Mouse (Mus musculus) kidney, postnatal 4 days (tissue): Measurements from ENCODE around the gene Mecom.

ENCODE experiments used
- DNase-seq, 2 experiments: peaks; one replicate each; pipeline ENCODE4 v3.0.0; 2021; ENCODE audit warnings: mixed read lengths in 2 of 2

The Mecom gene

DNA sequence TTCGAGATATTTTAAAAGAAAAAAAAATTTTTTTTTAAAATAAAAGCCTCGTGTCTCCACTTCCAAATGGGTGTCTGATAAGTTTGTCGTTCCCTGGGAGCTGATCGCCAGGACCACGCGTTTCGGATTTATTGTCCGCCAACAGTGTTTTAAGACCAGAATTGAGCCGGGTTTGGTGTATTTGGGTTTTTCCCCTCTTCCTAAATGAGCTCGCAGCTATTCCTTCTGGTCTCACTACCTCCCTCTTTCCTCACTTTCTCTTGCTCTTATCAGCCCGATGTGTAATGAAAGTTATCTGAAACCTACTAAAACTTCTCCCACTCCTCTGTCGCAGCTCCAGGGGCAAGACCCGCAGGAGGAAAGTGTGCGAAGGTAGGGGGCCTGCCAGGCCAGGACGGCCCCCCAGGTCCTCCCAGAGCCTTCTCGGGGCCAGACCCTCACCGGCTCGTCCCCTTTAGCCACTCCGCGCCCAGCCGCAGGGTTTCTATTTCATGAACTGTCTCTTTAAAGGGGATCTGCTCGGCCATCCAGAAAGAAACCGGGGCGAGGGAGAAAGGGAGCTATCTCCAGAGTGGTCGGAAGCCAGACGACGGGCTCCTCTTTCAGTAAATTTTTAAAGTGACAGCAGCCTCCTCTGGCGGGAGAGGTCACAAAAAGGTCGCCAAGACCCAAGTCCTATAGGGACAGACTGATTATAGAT, 535.0 kb downstream of the Mecom start:
- peak; percentile 74 to 83 for DNase-seq

- peak; percentile 59 to 72 for DNase-seq
Measured at GRCm38 (mm10) chr3:30012150-30012549, 535.7 kb downstream of the Mecom start.

- DNase-seq: no peak
Measured at GRCm38 (mm10) chr3:30011712-30012111, 536.1 kb downstream of the Mecom start.

DNA sequence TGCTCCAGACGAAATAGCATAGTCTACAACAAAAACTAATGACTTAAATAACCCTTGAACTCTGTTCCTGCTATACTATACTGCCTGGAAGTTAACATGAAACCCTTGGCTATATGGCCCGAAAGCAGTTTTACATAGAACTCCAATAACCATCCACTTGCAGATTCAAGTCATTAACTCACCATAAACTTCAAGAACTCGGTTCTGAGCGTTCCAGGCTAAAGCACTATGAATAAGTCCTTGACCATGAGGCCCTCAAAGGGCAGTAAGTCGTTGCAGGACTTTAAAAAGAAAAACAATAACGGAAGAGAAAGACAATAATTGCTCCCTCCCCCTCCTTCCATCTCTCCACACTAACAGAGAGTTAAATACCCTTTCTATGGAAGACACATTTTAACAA, 536.9 kb downstream of the Mecom start:
- DNase-seq: no peak

DNA sequence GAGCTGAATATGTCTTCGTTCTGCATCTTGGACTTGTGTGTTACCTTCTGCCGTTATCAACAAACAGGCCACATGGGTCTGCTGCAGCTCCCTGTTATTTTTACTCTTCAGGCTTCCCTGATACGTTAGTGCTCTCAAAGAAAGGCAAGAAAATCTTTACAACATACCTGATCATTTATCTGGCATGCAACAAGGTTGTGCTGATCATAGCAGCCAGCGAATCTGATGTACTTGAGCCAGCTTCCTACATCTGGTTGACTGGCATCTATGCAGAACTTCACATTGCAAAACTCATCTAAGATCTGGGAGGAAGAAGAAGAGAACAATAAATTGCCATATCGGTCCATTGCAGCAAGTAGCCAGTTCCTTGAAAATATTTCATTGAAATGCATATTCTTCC, 538.2 kb downstream of the Mecom start:
- no peak for DNase-seq

DNA sequence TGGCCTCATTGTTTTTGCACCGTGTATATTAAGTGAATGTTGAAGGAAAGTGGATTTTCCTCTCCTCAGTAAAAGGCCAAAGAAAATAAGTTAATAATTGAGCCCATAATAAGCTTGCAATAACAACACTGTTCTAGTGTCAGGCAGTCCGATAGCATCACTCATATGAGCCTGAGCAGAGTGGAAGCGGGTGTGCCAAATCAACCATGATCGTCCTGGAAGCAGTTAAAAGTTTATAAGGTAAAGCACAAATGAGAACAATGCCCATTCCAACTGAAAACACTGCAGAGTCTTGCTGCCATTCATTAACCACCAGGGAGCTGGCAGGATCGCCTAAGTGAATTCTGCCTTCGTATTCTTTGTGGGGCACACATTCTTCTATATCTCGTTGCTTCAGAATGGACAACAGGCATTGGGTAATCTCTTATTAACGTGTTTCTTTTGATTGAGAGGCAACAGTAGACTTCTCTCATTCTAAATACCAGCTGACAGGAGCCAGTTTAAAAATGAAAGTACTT, 542.9 kb downstream of the Mecom start:
- DNase-seq: peak in 1 of 2 experiments; percentile 48

GRCm38 (mm10) chr3:30000260-30000659, 547.5 kb downstream of the Mecom start:
- DNase-seq: no peak

GRCm38 (mm10) chr3:29999035-29999434, 548.8 kb downstream of the Mecom start:
- DNase-seq: no peak

DNA sequence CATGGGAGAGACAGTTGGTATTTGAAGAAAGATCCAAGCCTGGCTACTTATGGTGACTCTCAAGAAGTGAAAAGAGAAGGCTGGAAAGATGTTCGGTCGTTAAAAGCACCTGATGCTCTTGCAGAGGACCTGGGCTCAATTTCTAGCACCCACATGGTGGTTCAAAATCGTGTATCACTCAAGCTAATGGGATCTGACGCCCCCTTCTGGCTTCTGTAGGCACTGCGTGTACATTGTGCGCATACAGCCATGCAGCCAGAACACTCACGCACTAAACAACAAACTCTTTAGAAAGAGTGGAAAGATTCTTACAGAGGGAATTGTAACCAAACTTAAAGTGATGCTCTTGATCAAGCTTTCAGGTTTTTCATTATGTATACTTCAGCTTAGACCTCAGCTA, 550.7 kb downstream of the Mecom start:
- DNase-seq: no peak

- DNase-seq: no peak
Measured at GRCm38 (mm10) chr3:29993346-29993745, 554.5 kb downstream of the Mecom start.

GRCm38 (mm10) chr3:29991523-29991922, 556.3 kb downstream of the Mecom start:
- no peak for DNase-seq

DNA sequence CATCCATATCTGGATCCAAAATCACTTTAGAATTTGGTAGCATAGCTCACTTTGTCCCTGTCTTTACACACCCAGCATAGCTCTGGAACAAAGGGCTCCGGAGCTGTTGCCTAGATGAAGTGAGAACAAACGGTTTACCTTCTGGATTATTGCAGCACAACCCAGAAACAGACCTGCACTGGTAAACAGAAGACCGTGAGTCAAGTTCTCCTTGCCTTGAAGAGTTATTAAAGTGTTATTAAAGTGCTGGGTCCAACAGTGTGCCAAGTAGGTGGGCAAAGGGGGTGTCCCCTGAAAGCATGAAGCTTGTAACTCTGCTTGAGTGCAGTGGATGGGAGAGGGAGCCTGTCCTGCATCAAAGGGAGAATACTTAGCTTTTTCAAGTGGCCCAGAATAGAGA, 563.4 kb downstream of the Mecom start:
- DNase-seq: no peak

- DNase-seq: no peak
Measured at GRCm38 (mm10) chr3:29981259-29981910, 566.4 kb downstream of the Mecom start.

- no peak for DNase-seq
Measured at GRCm38 (mm10) chr3:29980531-29980930, 567.3 kb downstream of the Mecom start.

GRCm38 (mm10) chr3:29976580-29976979, 571.2 kb downstream of the Mecom start:
- no peak for DNase-seq

DNA sequence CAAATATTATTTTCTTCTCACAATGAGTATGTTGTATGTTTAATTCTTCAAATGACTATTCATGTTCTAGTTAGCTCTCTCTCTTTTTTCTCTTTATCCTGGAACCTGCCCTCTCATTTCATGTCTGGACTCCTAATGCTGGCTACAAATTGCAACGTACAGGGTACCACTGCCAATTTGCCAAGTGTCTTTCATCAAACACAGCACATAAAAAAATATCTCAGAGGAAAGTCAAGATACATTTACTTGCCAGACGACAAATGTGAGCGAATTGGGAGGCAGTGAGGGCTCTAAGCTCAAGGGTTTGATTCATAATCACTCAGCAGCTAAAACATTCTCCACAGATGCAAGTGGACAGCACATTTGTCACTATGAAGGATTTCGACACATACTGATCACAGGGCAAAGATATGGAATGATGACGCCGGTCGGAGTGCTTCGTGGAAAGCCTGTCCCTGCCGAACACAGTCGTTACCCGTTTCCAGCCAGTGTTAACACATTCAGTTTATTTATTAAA, 579.3 kb downstream of the Mecom start:
- DNase-seq: no peak

- DNase-seq: no peak
Measured at GRCm38 (mm10) chr3:29963953-29964352, 583.9 kb downstream of the Mecom start.

- no peak for DNase-seq
Measured at GRCm38 (mm10) chr3:29963447-29963846, 584.4 kb downstream of the Mecom start.

DNA sequence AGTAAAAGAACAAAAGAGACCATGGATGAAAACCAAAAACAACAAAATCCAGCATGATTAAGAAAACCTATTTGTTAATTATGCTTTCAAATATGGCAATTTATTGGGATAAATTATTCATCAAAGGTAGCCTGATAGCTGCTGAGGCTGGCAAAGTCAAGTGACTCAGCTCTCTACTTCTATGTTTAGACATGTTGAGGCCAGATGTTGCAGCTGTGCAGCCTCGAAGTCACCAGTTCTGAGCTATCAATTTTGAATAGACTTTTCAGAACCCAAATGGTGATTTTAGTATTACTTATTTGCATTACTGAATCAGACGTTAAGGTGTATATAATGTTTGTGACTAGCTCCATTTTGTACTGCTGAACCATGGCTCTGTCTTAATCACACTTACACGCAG, 588.8 kb downstream of the Mecom start:
- DNase-seq: no peak

DNA sequence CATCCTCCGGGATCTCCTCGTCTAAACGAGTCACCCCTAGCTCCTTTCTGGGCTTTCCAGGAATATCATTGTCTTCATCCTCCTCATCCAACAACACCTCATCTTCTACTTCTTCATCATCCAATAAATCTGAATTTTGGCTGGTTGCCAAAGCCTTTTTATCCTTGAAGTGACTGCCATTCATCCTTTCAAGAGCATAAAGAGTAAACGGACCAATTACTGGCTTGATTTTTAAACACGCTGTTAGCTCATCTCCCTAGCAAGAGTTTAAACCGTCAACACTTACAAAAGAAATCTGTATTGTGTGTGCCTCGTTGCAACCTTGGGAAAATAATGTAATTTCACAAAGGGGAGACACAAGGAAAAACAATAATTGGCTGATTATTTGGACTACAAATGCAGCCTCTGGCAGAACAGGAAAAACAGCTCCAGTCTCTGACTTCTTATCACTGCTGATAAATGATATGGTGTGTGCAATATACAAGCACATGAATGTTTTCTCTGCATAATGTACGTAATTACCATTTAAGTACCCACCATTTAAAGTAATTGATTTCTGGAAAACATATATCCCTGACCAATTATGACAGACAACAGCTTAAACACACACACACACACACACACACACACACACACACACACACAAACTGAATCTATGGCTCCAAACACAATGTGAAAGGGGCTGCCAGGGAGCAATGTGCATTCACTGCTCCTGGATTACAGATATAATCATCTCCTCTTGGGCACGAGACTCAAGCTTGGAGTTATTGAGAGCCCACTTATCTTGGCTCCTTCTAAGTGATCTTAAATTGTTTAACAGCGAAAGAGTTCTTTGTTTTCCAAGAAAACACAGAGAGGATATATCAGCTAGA, 590.2 kb downstream of the Mecom start:
- no peak for DNase-seq

DNA sequence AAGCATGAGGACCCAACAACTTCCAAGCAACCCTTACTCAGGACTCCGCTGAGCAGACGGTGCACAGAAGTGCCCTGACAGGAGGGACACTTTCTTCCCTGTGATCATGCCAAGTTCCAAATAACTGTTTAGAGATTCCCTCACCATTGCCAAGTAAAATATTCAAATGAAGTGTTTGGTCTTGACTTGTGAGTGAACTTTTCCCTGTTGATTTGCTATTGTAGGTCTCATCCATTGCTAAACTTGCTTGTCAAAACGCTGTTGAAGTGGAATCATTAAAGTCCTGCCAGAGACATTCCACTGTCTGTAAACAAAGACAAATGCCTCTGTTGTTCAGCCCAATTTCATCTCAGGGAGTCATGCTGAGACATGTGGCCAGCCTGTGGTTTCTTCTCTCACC, 594.5 kb downstream of the Mecom start:
- no peak for DNase-seq

DNA sequence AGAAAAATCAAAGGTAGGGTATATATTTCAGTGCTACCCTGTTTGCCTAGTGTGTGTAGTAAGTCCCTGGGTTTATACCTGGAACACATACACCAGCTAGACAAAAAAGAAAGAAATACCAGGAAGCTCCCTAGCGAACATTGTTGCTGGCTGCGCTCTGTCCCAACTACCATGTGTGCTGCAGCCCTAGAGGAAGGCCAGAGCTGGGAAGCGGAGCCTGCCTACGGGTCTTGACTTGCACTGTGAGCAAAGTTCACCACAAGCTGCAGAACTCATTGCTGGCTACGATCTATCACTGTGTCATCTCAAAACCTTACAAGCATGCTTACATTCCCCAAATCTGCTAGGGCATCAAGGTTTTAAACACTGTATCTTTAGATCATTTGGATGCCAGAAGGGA, 597.0 kb downstream of the Mecom start:
- DNase-seq: peak; percentile 24 to 29
